Mouse (Mus musculus) liver, adult 2 months (tissue): ENCODE measurements around the gene Plek.

Experiments
- CTCF ChIP-seq: fragments of 200-500 bp; IDR thresholded peaks from 2 replicates; pipeline ENCODE4 v1.5.1; 2011; ENCODE audit warnings: low read depth, low read length, control low read depth
- POLR2A ChIP-seq: fragments of 200-500 bp; IDR thresholded peaks from 2 replicates; pipeline ENCODE4 v1.6.1; 2011; ENCODE audit warnings: low read length, control low read depth; ENCODE audit not compliant: insufficient read depth; ENCODE audit errors: extremely low read depth

DNA sequence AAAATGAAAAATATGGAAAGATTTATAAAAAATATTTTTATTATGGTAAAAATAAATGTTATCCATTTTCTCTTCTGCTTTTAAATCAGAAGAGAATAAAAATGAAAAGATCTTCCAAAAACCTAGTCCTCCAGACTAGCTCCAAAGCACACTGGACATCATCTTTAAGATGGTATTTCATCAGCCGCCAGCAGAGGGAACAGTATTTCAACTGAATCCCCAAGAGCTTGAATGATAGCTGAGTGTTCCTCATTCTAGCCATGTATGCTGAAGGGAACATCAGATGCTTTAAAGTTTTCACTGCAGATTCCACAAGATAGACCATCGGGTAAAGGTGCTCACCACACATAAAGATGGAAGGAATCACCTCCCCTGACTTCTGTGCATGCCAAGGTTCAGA lies 84.4 kb downstream of the Plek start:
- no peak for TF ChIP-seq POLR2A
- no peak for TF ChIP-seq CTCF
